Mouse (Mus musculus): ENCODE data around the gene Zbed6.

Gene Zbed6

GRCm38 (mm10) chr1:133664203-133664970, 3.7 kb upstream of the Zbed6 start:
- no peak for DNase-seq (ENCODE audit: extremely low spot score, low read depth, low spot score)

- no peak for DNase-seq (ENCODE audit: extremely low spot score, low read depth, low spot score)
Measured at GRCm38 (mm10) chr1:133663427-133663826, 2.7 kb upstream of the Zbed6 start.

- DNase-seq (ENCODE audit: extremely low spot score, low read depth, low spot score), result no peak
Measured at GRCm38 (mm10) chr1:133662941-133663340, 2.3 kb upstream of the Zbed6 start.

GRCm38 (mm10) chr1:133661203-133661933, 683 bp upstream of the Zbed6 start, which contains the start of gene Gm38394:
Gene Gm38394, minus strand, starts transcription at chr1:133661318.
- DNase-seq (ENCODE audit: extremely low spot score, low read depth, low spot score), result peak; percentile 90

- no peak for DNase-seq (ENCODE audit: extremely low spot score, low read depth, low spot score)
Measured at GRCm38 (mm10) chr1:133658878-133659277, 1.8 kb downstream of the Zbed6 start.

GRCm38 (mm10) chr1:133656811-133657210, 3.9 kb downstream of the Zbed6 start:
- no peak for DNase-seq (ENCODE audit: extremely low spot score, low read depth, low spot score)

GRCm38 (mm10) chr1:133653033-133653432, 7.7 kb downstream of the Zbed6 start:
- no peak for DNase-seq (ENCODE audit: extremely low spot score, low read depth, low spot score)

- DNase-seq (ENCODE audit: extremely low spot score, low read depth, low spot score), result no peak
Measured at GRCm38 (mm10) chr1:133650288-133651055, 10.2 kb downstream of the Zbed6 start.

- DNase-seq (ENCODE audit: extremely low spot score, low read depth, low spot score), result no peak
Measured at GRCm38 (mm10) chr1:133645652-133646051, 15.0 kb downstream of the Zbed6 start.

- no peak for DNase-seq (ENCODE audit: extremely low spot score, low read depth, low spot score)
Measured at GRCm38 (mm10) chr1:133641163-133641562, 19.5 kb downstream of the Zbed6 start.

GRCm38 (mm10) chr1:133638517-133638916, 22.2 kb downstream of the Zbed6 start:
- no peak for DNase-seq (ENCODE audit: extremely low spot score, low read depth, low spot score)

GRCm38 (mm10) chr1:133632168-133632567, 28.5 kb downstream of the Zbed6 start:
- no peak for DNase-seq (ENCODE audit: extremely low spot score, low read depth, low spot score)

- no peak for DNase-seq (ENCODE audit: extremely low spot score, low read depth, low spot score)
Measured at GRCm38 (mm10) chr1:133625052-133625451, 35.6 kb downstream of the Zbed6 start.

GRCm38 (mm10) chr1:133618311-133618710, 42.4 kb downstream of the Zbed6 start:
- DNase-seq (ENCODE audit: extremely low spot score, low read depth, low spot score), result no peak

- DNase-seq (ENCODE audit: extremely low spot score, low read depth, low spot score), result no peak
Measured at GRCm38 (mm10) chr1:133617908-133618307, 42.8 kb downstream of the Zbed6 start.

GRCm38 (mm10) chr1:133613817-133614216, 46.9 kb downstream of the Zbed6 start:
- DNase-seq (ENCODE audit: extremely low spot score, low read depth, low spot score), result no peak

GRCm38 (mm10) chr1:133611436-133611835, 49.2 kb downstream of the Zbed6 start:
- no peak for DNase-seq (ENCODE audit: extremely low spot score, low read depth, low spot score)

GRCm38 (mm10) chr1:133610601-133611000, 50.1 kb downstream of the Zbed6 start:
- no peak for DNase-seq (ENCODE audit: extremely low spot score, low read depth, low spot score)

- DNase-seq (ENCODE audit: extremely low spot score, low read depth, low spot score), result peak; percentile 95
Measured at GRCm38 (mm10) chr1:133609771-133610502, 50.7 kb downstream of the Zbed6 start, which contains the start of gene Snrpe. Gene Snrpe, minus strand, starts transcription at chr1:133610291.

Data from hindlimb bud, embryonic 11.5 days (tissue).